Mouse (Mus musculus) C2C12 (cell line): ENCODE measurements around the gene Fzd2. TPM values are rescaled to one million over a fixed set of nuclear protein-coding genes. Genes with fewer than 3 reads are reported as not detected.

ENCODE experiments used
- H3K27me3 ChIP-seq: one replicate; pipeline ENCODE4 v1.6.1; 2011; ENCODE audit not compliant: control insufficient read depth, insufficient read depth, insufficient read length
- H3K36me3 ChIP-seq: one replicate; pipeline ENCODE4 v1.6.1; 2011; ENCODE audit not compliant: control insufficient read depth, insufficient read depth
- H3K4me3 ChIP-seq: one replicate; pipeline ENCODE4 v1.5.1; 2011; ENCODE audit warnings: mild to moderate bottlenecking, control low read depth; ENCODE audit not compliant: poor library complexity, insufficient read depth, severe bottlenecking
- H3K79me2 ChIP-seq: one replicate; pipeline ENCODE4 v1.6.1; 2011; ENCODE audit not compliant: control insufficient read depth, insufficient read depth
- H3K79me3 ChIP-seq: one replicate; pipeline ENCODE4 v1.6.1; 2011; ENCODE audit warnings: low read depth, control low read depth
- H3ac ChIP-seq: one replicate; pipeline ENCODE3; 2011; ENCODE audit warnings: low read depth; ENCODE audit not compliant: control insufficient read depth, insufficient read length
- CEBPB ChIP-seq: IDR thresholded peaks from one replicate; pipeline ENCODE4 v1.6.1; 2011; ENCODE audit warnings: low read depth, mild to moderate bottlenecking, control low read depth, moderate library complexity
- CTCF ChIP-seq: IDR thresholded peaks from one replicate; pipeline ENCODE4 v1.5.1; 2011; ENCODE audit not compliant: control insufficient read depth, insufficient read depth, insufficient read length
- FOSL1 ChIP-seq: IDR thresholded peaks from one replicate; pipeline ENCODE4 v1.8.0; 2011; ENCODE audit warnings: mild to moderate bottlenecking, low read length; ENCODE audit not compliant: poor library complexity, insufficient read depth, severe bottlenecking
- MAX ChIP-seq: IDR thresholded peaks from one replicate; pipeline ENCODE4 v1.6.1; 2011; ENCODE audit warnings: mild to moderate bottlenecking, control low read depth
- MYOD1 ChIP-seq: IDR thresholded peaks from one replicate; pipeline ENCODE4 v1.6.1; 2011; ENCODE audit warnings: low read depth; ENCODE audit not compliant: control insufficient read depth, insufficient read length
- MYOG ChIP-seq: IDR thresholded peaks from one replicate; pipeline ENCODE4 v1.6.1; 2011; ENCODE audit not compliant: control insufficient read depth, insufficient read length; ENCODE audit errors: extremely low read depth
- USF1 ChIP-seq: IDR thresholded peaks from one replicate; pipeline ENCODE4 v1.6.1; 2011; ENCODE audit warnings: low read depth, mild to moderate bottlenecking, control low read depth, moderate library complexity
- polyA plus RNA-seq: library from polyadenylated mRNA; unstranded; fragments of >200 nt; fragmentation: generic; extraction: Trizol; gene quantifications from one replicate; pipeline ENCODE4 v1.2.1, GENCODE M21; 2012; ENCODE audit warnings: missing spikeins

The Fzd2 gene
- polyA plus RNA-seq, 1 experiment, result 42.1 TPM

- Histone ChIP-seq H3ac (no peak overlapping the region), H3K4me3 (no peak overlapping the region), H3K27me3 (no peaks in the 10 kb centered on the region), H3K79me3 (no peaks in the 10 kb centered on the region), H3K36me3 (no peaks in the 10 kb centered on the region), H3K79me2 (no peaks in the 10 kb centered on the region)
- TF ChIP-seq USF1 (no peak), FOSL1 (no peak), MYOD1 (no peak), CTCF (no peak), MAX (no peak), CEBPB (no peak), MYOG (no peak)
Observed at GRCm38 (mm10) chr11:102632725-102633124, 28.5 kb downstream of the Fzd2 start.

- Histone ChIP-seq H3ac (no peak overlapping the region), H3K79me3 (no peaks in the 10 kb centered on the region), H3K27me3 (no peaks in the 10 kb centered on the region), H3K4me3 (no peak overlapping the region), H3K79me2 (no peaks in the 10 kb centered on the region), H3K36me3 (no peaks in the 10 kb centered on the region)
- TF ChIP-seq MAX (no peak), FOSL1 (no peak), USF1 (no peak), CTCF (no peak), MYOG (no peak), MYOD1 (no peak), CEBPB (no peak)
Observed at GRCm38 (mm10) chr11:102633379-102633778, 29.2 kb downstream of the Fzd2 start.

GRCm38 (mm10) chr11:102636887-102637286, 32.7 kb downstream of the Fzd2 start:
- Histone ChIP-seq H3K27me3 (no peaks in the 10 kb centered on the region), H3K79me2 (no peaks in the 10 kb centered on the region), H3ac (no peak overlapping the region), H3K4me3 (no peak overlapping the region), H3K79me3 (no peaks in the 10 kb centered on the region), H3K36me3 (no peaks in the 10 kb centered on the region)
- peak; percentile 88 for TF ChIP-seq MYOD1
- no peak for TF ChIP-seq FOSL1
- peak; percentile 71 for TF ChIP-seq MAX

GRCm38 (mm10) chr11:102643891-102644382, 39.7 kb downstream of the Fzd2 start:
- TF ChIP-seq CTCF (no peak), MYOD1 (peak; percentile 59), MAX (peak; percentile 83), CEBPB (peak; percentile 99), FOSL1 (peak; percentile 80), MYOG (no peak), USF1 (peak; percentile 79)
- Histone ChIP-seq H3K36me3 (no peaks in the 10 kb centered on the region), H3ac (no peak overlapping the region), H3K79me2 (no peaks in the 10 kb centered on the region), H3K4me3 (no peak overlapping the region), H3K27me3 (no peaks in the 10 kb centered on the region), H3K79me3 (no peaks in the 10 kb centered on the region)

- no peak overlapping the region for H3ac ChIP-seq
Observed at GRCm38 (mm10) chr11:102646226-102646625, 42.0 kb downstream of the Fzd2 start.

GRCm38 (mm10) chr11:102647885-102648284, 43.7 kb downstream of the Fzd2 start:
- Histone ChIP-seq H3K36me3 (no peaks in the 10 kb centered on the region), H3ac (no peak overlapping the region), H3K27me3 (no peaks in the 10 kb centered on the region), H3K79me2 (no peaks in the 10 kb centered on the region), H3K4me3 (no peak overlapping the region), H3K79me3 (no peaks in the 10 kb centered on the region)
- no peak for TF ChIP-seq USF1
- TF ChIP-seq MYOG, result no peak
- no peak for TF ChIP-seq CTCF
- TF ChIP-seq FOSL1, result no peak
- no peak for TF ChIP-seq CEBPB
- TF ChIP-seq MAX, result no peak
- no peak for TF ChIP-seq MYOD1

More at GRCm38 (mm10) chr11:102646226-102646625, 42.0 kb downstream of the Fzd2 start:
- Histone ChIP-seq H3K27me3 (no peaks in the 10 kb centered on the region), H3K79me3 (no peaks in the 10 kb centered on the region), H3K79me2 (no peaks in the 10 kb centered on the region), H3K36me3 (no peaks in the 10 kb centered on the region), H3K4me3 (no peak overlapping the region)
- TF ChIP-seq CEBPB (no peak), USF1 (no peak), MYOG (no peak)
